ENCODE assay signal across 7 mouse cellular contexts in genomic region chr7:73583400-73583799, GRCm38 (mm10). TPM values are rescaled to one million over a fixed set of nuclear protein-coding genes. Genes with fewer than 3 reads are reported as not detected.
DNase-seq lines count a peak whose midpoint lies in the region; ATAC-seq and TF ChIP-seq lines count a peak whose summit lies in the region.

No protein-coding gene starts in this region.

- no peak for ATAC-seq in kidney, embryonic 15.5 days (replicated peaks; ENCODE audit: low FRiP score)
- peak; percentile 10 for ATAC-seq in CD4-positive, CD25-positive, alpha-beta regulatory T cell, adult 4 months
- no peak for ATAC-seq in cerebellum, adult (ENCODE audit: insufficient number of reproducible peaks, low FRiP score, low TSS enrichment)

- H3K4me2 ChIP-seq in kidney, embryonic 15.5 days, result no peak overlapping the region

- H3K4me1 ChIP-seq in kidney, embryonic 15.5 days, result peaks cover 52% of the 10 kb centered on the region
- peaks cover 7 to 27% of the 10 kb centered on the region in 2 experiments for H3K4me1 ChIP-seq in MEL (ENCODE audit: control insufficient read depth in 1 of 2, insufficient read depth in 2 of 2, low read length in 2 of 2)

- no peaks in the 10 kb centered on the region for H3K27me3 ChIP-seq in kidney, embryonic 15.5 days
- no peaks in the 10 kb centered on the region for H3K27me3 ChIP-seq in MEL (ENCODE audit: control insufficient read depth in 1 of 2, insufficient read depth in 2 of 2, low read length in 2 of 2)

- no peak for TF ChIP-seq RAD21 in MEL (IDR thresholded peaks at IDR 0.05; ENCODE audit: low read depth, low read length)

- no peak for DNase-seq in kidney, adult 8-10 months
- DNase-seq in MEL (ENCODE audit: low read depth, low spot score), result peak; percentile 32
- no peak for DNase-seq in c-Kit-positive CD71-positive TER-119-positive erythroid progenitor cells, embryonic 14.5 days (ENCODE audit: low spot score)

- no peaks in the 10 kb centered on the region for H3K9me3 ChIP-seq in kidney, embryonic 15.5 days (replicated peaks)
- no peaks in the 10 kb centered on the region for H3K9me3 ChIP-seq in MEL (replicated peaks; ENCODE audit: insufficient read depth, low read length)

- 89% methylated on average over 7 of the region's 7 CpGs for WGBS in kidney, embryonic 15.5 days
- WGBS in macrophage (ENCODE audit: missing documents), result 74% methylated on average over 7 of the region's 7 CpGs

- H3K9ac ChIP-seq in kidney, embryonic 15.5 days, result no peak overlapping the region
- H3K9ac ChIP-seq in MEL (ENCODE audit: control insufficient read depth, low read depth, low read length, poor library complexity, severe bottlenecking), result no peak overlapping the region

- H3K79me2 ChIP-seq in MEL (ENCODE audit: control insufficient read depth, insufficient read depth, low read length, poor library complexity), result no peaks in the 10 kb centered on the region
- no peaks in the 10 kb centered on the region for H3K79me2 ChIP-seq in macrophage (ENCODE audit: inconsistent target)

- no peak for TF ChIP-seq CTCF in MEL (IDR thresholded peaks at IDR 0.05 in 2 of 3, conservative IDR thresholded peaks at IDR 0.05 in 1 of 3; ENCODE audit: control insufficient read depth in 1 of 3, insufficient read depth in 1 of 3, low read depth in 2 of 3, low read length in 3 of 3, poor library complexity in 1 of 3, severe bottlenecking in 1 of 3)

- no peaks in the 10 kb centered on the region for H3K36me3 ChIP-seq in kidney, embryonic 15.5 days
- H3K36me3 ChIP-seq in MEL (ENCODE audit: control insufficient read depth in 1 of 2, insufficient read depth in 2 of 2, low read length in 2 of 2), result peaks cover 0 to 17% of the 10 kb centered on the region in 2 experiments; a peak in 2 of 4 replicates
- H3K36me3 ChIP-seq in macrophage (ENCODE audit: inconsistent target), result no peaks in the 10 kb centered on the region

- TF ChIP-seq EP300 in MEL (IDR thresholded peaks at IDR 0.05; ENCODE audit: low read depth in 1 of 2, low read length in 2 of 2), result no peak

- H3K4me3 ChIP-seq in kidney, embryonic 15.5 days (replicated peaks), result no peak overlapping the region
- H3K4me3 ChIP-seq in MEL (ENCODE audit: control insufficient read depth in 1 of 2, insufficient read depth in 1 of 2, low read depth in 2 of 2, low read length in 2 of 2) (no peak overlapping the region), macrophage (ENCODE audit: inconsistent target) (no peak overlapping the region)

- H3K27ac ChIP-seq in kidney, embryonic 15.5 days, result peak overlapping the region; percentile 97
- H3K27ac ChIP-seq in MEL (ENCODE audit: control insufficient read depth, low read depth, low read length) (peak overlapping the region; percentile 65), macrophage (peak overlapping the region; percentile 40; the same call in 1 of the 2 replicates)

- TF ChIP-seq POLR2A in MEL (IDR thresholded peaks at IDR 0.05; ENCODE audit: control insufficient read depth in 1 of 2, insufficient read depth in 1 of 2, low read depth in 1 of 2, low read length in 2 of 2, poor library complexity in 1 of 2), result no peak

TF ChIP-seq in MEL, 35 proteins besides CTCF, POLR2A, EP300 and RAD21:
- 0 out of 2 replicates have a peak, but pooled peaks have one; percentile 18 for TF ChIP-seq MYC (IDR thresholded peaks at IDR 0.05; ENCODE audit: low read depth, low read length)
- no peak for TF ChIP-seq CHD2 (IDR thresholded peaks at IDR 0.05; ENCODE audit: low read length)
- no peak for TF ChIP-seq MAX (IDR thresholded peaks at IDR 0.05; ENCODE audit: low read length)
- no peak for TF ChIP-seq E2F4 (IDR thresholded peaks at IDR 0.05; ENCODE audit: borderline replicate concordance, low read depth, low read length)
- no peak for TF ChIP-seq JUND (IDR thresholded peaks at IDR 0.05; ENCODE audit: low read depth, low read length)
- no peak for TF ChIP-seq ZC3H11A (IDR thresholded peaks at IDR 0.05; ENCODE audit: low read depth, low read length)
- no peak for TF ChIP-seq KAT2A (conservative IDR thresholded peaks at IDR 0.05; ENCODE audit: low read depth, low read length)
- peak; percentile 22; the same call in 1 of the 2 replicates for TF ChIP-seq MXI1 (IDR thresholded peaks at IDR 0.05; ENCODE audit: low read depth, low read length)
- no peak for TF ChIP-seq BHLHE40 (IDR thresholded peaks at IDR 0.05; ENCODE audit: borderline replicate concordance, low read depth, low read length)
- peak; percentile 45; the same call in 1 of the 2 replicates for TF ChIP-seq USF1 (IDR thresholded peaks at IDR 0.05; ENCODE audit: low read depth, low read length)

RNA-seq across cellular contexts. Expression of gene Chd2, which starts 41.8 kb away (rescaled TPM):
- polyA plus RNA-seq in kidney, embryonic 15.5 days (2015; fragmentation: Nextera tagmentation; extraction: Ambion mirVana), result 56.6 and 61.7 TPM in 2 replicates
- polyA plus RNA-seq in CD4-positive, CD25-positive, alpha-beta regulatory T cell, adult 4 months (2017; shearing (Covaris generic)), result 100 to 1,000 TPM; 223 to 256 TPM
- 9.9 and 16.9 TPM in 2 replicates for total RNA-seq in MEL (2012; rRNA removed)
- polyA plus RNA-seq in MEL (2012; ENCODE audit: insufficient read depth in 1 of 2, insufficient read length in 2 of 2, low read depth in 1 of 2, low replicate concordance in 2 of 2, missing spikeins in 1 of 2) (100 to 1,000 TPM in 1 of 2 experiments, 10 to 100 TPM in 1; 21.4 to 275 TPM), macrophage (2018) (11.4 to 34.5 TPM (median 15.8 TPM) in 3 replicates)
- 100 to 1,000 TPM; 403 to 732 (median 510) TPM for total RNA-seq in macrophage (2018; cell fraction: chromatin; rRNA removed)
- 10 to 100 TPM; 21.1 to 41.7 (median 26.6) TPM for total RNA-seq in macrophage (2018; cell fraction: cytosol; rRNA removed)
- total RNA-seq in macrophage (2018; cell fraction: nucleus; rRNA removed), result 100 to 1,000 TPM; 110 to 331 (median 224) TPM

Comparison
In these comparisons a context has a peak if more than half of its experiments do, and no peak if none do; other contexts are left out.
1. H3K27ac ChIP-seq: peak in every context shown above with its lines; median percentile 97 in kidney, embryonic 15.5 days; 65 in MEL; 40 in macrophage.